Mouse (Mus musculus): Measurements from ENCODE around the gene Adcy6.
A peak's percentile ranks its signal among the peaks of the same experiment; 100 is the strongest.

Gene Adcy6

DNA sequence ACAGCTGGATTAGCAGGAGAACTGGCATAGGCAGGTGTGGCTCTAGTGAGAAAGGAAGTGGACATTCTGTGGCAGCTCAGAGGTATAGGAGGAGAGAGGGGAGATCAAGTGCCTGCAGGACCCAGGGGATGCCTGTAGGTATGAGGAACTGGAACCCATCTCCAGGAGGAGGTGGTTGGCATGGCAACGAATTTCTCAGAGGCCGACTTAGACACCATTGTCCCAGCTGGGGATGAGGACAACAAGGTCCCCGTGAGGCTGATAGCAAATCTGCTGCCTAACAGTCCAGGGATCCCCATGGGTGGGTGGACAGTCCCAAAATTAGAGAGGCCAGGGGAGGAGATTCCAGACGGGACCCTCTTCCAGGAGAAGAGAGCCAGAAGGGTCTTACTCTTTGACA lies 23.0 kb upstream of the Adcy6 start:
- Histone ChIP-seq H3K9me3 (ENCODE audit: low read length) (no peaks in the 10 kb centered on the region), H3K27me3 (ENCODE audit: insufficient read depth, low read length) (peaks cover 75% of the 10 kb centered on the region), H3K4me1 (replicated peaks; ENCODE audit: low read depth, low read length) (peaks cover 90% of the 10 kb centered on the region), H3K4me3 (replicated peaks; ENCODE audit: low read length) (peak overlapping the region; percentile 87), H3K36me3 (ENCODE audit: insufficient read depth, low read length) (no peaks in the 10 kb centered on the region)
- TF ChIP-seq NANOG (IDR thresholded peaks at IDR 0.05; ENCODE audit: borderline replicate concordance, low read length) (no peak), CTCF (conservative IDR thresholded peaks at IDR 0.05; ENCODE audit: low read length) (no peak)

DNA sequence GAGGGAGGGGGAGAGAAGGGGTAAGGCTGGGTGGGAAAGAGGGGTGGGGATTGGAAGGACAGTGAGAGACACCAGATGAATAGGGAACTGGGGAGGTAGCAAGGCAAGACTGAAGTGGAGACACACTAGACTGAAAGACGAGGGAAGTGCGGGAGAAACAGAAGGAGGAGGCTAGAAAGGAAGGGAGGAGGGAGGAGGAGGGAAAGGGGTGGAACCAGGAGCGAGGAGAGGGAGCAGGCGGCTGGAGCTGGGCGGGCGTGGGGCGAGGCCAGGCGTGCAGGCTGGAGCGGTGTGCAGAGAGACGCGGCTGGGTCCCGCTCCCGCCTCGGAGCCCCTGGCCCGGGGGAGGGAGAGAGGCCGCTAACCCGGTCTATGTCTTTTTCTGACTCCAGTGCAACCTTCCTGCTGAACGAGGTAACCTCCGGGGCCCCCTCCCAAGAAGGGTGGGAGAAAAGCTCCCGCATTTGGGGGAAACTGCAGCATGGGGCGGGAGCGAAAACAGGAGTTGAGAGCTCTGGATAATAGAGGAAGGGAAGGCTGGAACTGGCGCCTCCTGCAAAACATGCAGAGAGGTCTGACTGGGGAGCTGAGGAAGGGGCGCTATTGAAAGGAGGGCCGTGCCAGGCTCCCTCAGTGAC lies 22.4 kb upstream of the Adcy6 start:
- H3K4me3 ChIP-seq (replicated peaks; ENCODE audit: low read length): peak overlapping the region; percentile 87
- TF ChIP-seq NANOG (IDR thresholded peaks at IDR 0.05; ENCODE audit: borderline replicate concordance, low read length) (no peak), POU5F1 (IDR thresholded peaks at IDR 0.05; ENCODE audit: borderline replicate concordance, low read length) (no peak), CTCF (conservative IDR thresholded peaks at IDR 0.05; ENCODE audit: low read length) (no peak)
- H3K27me3 ChIP-seq (ENCODE audit: insufficient read depth, low read length): peaks cover 75% of the 10 kb centered on the region
- no peaks in the 10 kb centered on the region for H3K36me3 ChIP-seq (ENCODE audit: insufficient read depth, low read length)
- H3K9me3 ChIP-seq (ENCODE audit: low read length): no peaks in the 10 kb centered on the region
- peaks cover 90% of the 10 kb centered on the region for H3K4me1 ChIP-seq (replicated peaks; ENCODE audit: low read depth, low read length)

DNA sequence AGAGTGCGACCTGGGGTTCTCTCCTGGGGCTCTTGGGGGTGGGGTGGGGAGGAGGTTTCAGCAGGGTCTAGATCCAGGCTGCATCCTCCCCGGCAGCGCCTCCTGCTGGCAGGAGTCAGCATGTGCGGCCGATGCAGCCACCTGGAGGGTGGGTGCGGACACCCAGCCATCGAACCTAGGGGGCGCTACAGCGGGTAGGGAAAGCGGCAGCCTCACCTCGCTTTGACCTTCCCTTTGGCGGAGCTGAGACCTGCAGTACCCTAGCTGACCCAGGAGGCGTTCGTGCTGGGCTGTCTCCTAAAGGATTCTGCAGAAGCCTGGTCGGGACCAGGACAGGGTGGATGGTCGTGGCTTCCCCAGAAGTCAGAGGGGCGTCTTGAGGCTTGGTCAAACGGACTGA lies 21.6 kb upstream of the Adcy6 start:
- TF ChIP-seq CTCF (conservative IDR thresholded peaks at IDR 0.05; ENCODE audit: low read length) (peak; percentile 98), POU5F1 (IDR thresholded peaks at IDR 0.05; ENCODE audit: borderline replicate concordance, low read length) (no peak)
- Histone ChIP-seq H3K4me3 (replicated peaks; ENCODE audit: low read length) (peak overlapping the region; percentile 87), H3K4me1 (replicated peaks; ENCODE audit: low read depth, low read length) (peaks cover 90% of the 10 kb centered on the region), H3K27me3 (ENCODE audit: insufficient read depth, low read length) (peaks cover 73% of the 10 kb centered on the region), H3K9me3 (ENCODE audit: low read length) (no peaks in the 10 kb centered on the region), H3K36me3 (ENCODE audit: insufficient read depth, low read length) (no peaks in the 10 kb centered on the region)

GRCm38 (mm10) chr15:98630540-98630939 lies 20.7 kb upstream of the Adcy6 start, which contains the start of gene Cacnb3:
Gene Cacnb3, plus strand, starts transcription at chr15:98630840.
- peaks cover 88% of the 10 kb centered on the region for H3K4me1 ChIP-seq (replicated peaks; ENCODE audit: low read depth, low read length)
- no peaks in the 10 kb centered on the region for H3K36me3 ChIP-seq (ENCODE audit: insufficient read depth, low read length)
- H3K4me3 ChIP-seq (replicated peaks; ENCODE audit: low read length): peak within 1 kb of the TSS; percentile 87
- H3K9me3 ChIP-seq (ENCODE audit: low read length): no peaks in the 10 kb centered on the region
- TF ChIP-seq POU5F1 (IDR thresholded peaks at IDR 0.05; ENCODE audit: borderline replicate concordance, low read length) (no peak), CTCF (conservative IDR thresholded peaks at IDR 0.05; ENCODE audit: low read length) (no peak), NANOG (IDR thresholded peaks at IDR 0.05; ENCODE audit: borderline replicate concordance, low read length) (no peak)
- H3K27me3 ChIP-seq (ENCODE audit: insufficient read depth, low read length): peaks cover 64% of the 10 kb centered on the region

DNA sequence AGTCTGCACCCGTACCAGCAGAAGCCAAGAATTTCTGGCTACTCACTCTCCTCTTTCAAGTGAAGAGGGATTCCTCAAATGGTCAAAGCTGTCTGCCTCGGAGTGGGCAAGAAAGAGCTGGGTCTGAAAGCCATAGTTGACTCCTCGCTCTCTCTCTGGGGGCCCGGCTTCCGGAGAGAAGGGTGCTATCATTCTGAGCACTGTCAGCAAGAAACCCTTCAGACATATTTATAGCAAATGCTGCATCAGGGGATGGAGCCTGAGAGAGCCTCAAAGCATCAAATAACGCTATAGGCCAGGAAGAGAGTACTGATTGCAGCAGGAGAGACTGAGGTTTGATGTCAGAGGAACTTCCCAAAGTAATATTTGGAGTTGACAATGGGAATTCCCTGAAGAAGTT lies 19.6 kb upstream of the Adcy6 start:
- peaks cover 60% of the 10 kb centered on the region for H3K27me3 ChIP-seq (ENCODE audit: insufficient read depth, low read length)
- no peak overlapping the region for H3K4me3 ChIP-seq (replicated peaks; ENCODE audit: low read length)
- peaks cover 95% of the 10 kb centered on the region for H3K4me1 ChIP-seq (replicated peaks; ENCODE audit: low read depth, low read length)
- no peaks in the 10 kb centered on the region for H3K9me3 ChIP-seq (ENCODE audit: low read length)
- TF ChIP-seq POU5F1 (IDR thresholded peaks at IDR 0.05; ENCODE audit: borderline replicate concordance, low read length) (no peak), NANOG (IDR thresholded peaks at IDR 0.05; ENCODE audit: borderline replicate concordance, low read length) (no peak), CTCF (conservative IDR thresholded peaks at IDR 0.05; ENCODE audit: low read length) (no peak)
- H3K36me3 ChIP-seq (ENCODE audit: insufficient read depth, low read length): no peaks in the 10 kb centered on the region

- Histone ChIP-seq H3K9me3 (ENCODE audit: low read length) (0 out of 2 replicates have a peak, but pooled peaks cover 3% of the 10 kb centered on the region), H3K27me3 (ENCODE audit: insufficient read depth, low read length) (peaks cover 52% of the 10 kb centered on the region), H3K4me3 (replicated peaks; ENCODE audit: low read length) (peak overlapping the region; percentile 58), H3K4me1 (replicated peaks; ENCODE audit: low read depth, low read length) (peaks cover 94% of the 10 kb centered on the region), H3K36me3 (ENCODE audit: insufficient read depth, low read length) (no peaks in the 10 kb centered on the region)
- TF ChIP-seq POU5F1 (IDR thresholded peaks at IDR 0.05; ENCODE audit: borderline replicate concordance, low read length) (no peak), NANOG (IDR thresholded peaks at IDR 0.05; ENCODE audit: borderline replicate concordance, low read length) (no peak), CTCF (conservative IDR thresholded peaks at IDR 0.05; ENCODE audit: low read length) (no peak)
These were observed 18.8 kb upstream of the Adcy6 start for GRCm38 (mm10) chr15:98628589-98629254.

- Histone ChIP-seq H3K27me3 (ENCODE audit: insufficient read depth, low read length) (peaks cover 32% of the 10 kb centered on the region), H3K36me3 (ENCODE audit: insufficient read depth, low read length) (no peaks in the 10 kb centered on the region), H3K9me3 (ENCODE audit: low read length) (0 out of 2 replicates have a peak, but pooled peaks cover 3% of the 10 kb centered on the region), H3K4me3 (replicated peaks; ENCODE audit: low read length) (peak overlapping the region; percentile 43; the same call in 1 of the 2 replicates), H3K4me1 (replicated peaks; ENCODE audit: low read depth, low read length) (peaks cover 93% of the 10 kb centered on the region)
- no peak; the same call in none of the 2 replicates for TF ChIP-seq CTCF (conservative IDR thresholded peaks at IDR 0.05; ENCODE audit: low read length)
- no peak for TF ChIP-seq NANOG (IDR thresholded peaks at IDR 0.05; ENCODE audit: borderline replicate concordance, low read length)
- TF ChIP-seq POU5F1 (IDR thresholded peaks at IDR 0.05; ENCODE audit: borderline replicate concordance, low read length): no peak
These were observed 16.8 kb upstream of the Adcy6 start for GRCm38 (mm10) chr15:98626487-98627212.

GRCm38 (mm10) chr15:98626078-98626477 lies 16.2 kb upstream of the Adcy6 start:
- 0 out of 2 replicates have a peak, but pooled peaks cover 3% of the 10 kb centered on the region for H3K9me3 ChIP-seq (ENCODE audit: low read length)
- H3K4me3 ChIP-seq (replicated peaks; ENCODE audit: low read length): no peak overlapping the region
- H3K36me3 ChIP-seq (ENCODE audit: insufficient read depth, low read length): no peaks in the 10 kb centered on the region
- H3K27me3 ChIP-seq (ENCODE audit: insufficient read depth, low read length): peaks cover 30% of the 10 kb centered on the region
- no peak for TF ChIP-seq CTCF (conservative IDR thresholded peaks at IDR 0.05; ENCODE audit: low read length)
- no peak for TF ChIP-seq POU5F1 (IDR thresholded peaks at IDR 0.05; ENCODE audit: borderline replicate concordance, low read length)
- TF ChIP-seq NANOG (IDR thresholded peaks at IDR 0.05; ENCODE audit: borderline replicate concordance, low read length): no peak
- peaks cover 94% of the 10 kb centered on the region for H3K4me1 ChIP-seq (replicated peaks; ENCODE audit: low read depth, low read length)

Data from E14TG2a.4 (cell line).